Mouse (Mus musculus): ENCODE results near the gene Rbm48.
"Not testable (repeated sequence)": the region's sequence is repeated elsewhere in the genome, so short reads cannot be mapped to it uniquely, and the experiment has no call there.

The Rbm48 gene

DNA sequence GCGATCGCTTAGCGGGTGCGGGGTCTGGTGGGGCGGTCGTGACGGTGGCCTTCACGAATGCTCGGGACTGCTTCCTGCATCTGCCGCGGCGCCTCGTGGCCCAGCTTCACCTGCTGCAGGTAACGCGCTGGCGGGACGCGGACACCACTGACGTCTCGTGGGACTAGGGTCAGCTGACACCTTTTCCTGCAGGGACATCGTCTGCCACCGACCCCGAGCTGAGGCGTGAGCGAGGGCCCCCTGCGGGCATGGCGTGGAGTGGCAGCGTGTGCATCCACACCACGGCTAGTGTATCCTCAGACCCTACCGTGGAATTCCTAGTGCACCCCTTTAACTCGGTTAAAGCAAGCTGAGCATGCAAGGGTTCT lies at the start of gene Rbm48:
Gene Rbm48 (minus strand): TSS at position 187 of the 368 bp plus-strand sequence.
- DNase-seq (ENCODE audit: low spot score in 2 of 2), result peak; percentile 56 to 81

DNA sequence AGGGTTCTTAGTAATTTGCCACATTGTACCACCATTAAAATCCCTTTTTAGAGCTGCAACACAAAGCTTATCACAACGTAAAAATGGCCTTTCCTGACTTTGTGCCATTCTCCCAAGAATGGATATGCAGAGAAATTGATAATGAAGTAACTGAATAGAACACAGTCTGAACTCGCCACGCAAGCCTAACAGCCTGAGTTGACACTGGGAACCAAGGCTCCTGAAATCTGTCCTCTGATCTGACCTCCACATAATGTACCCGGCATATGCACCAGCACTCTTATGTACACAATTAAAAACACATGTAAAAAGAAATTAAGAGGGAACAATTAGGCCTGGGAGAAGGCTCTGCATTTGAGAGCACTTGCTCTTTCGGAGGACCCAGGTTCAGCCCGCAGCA lies 48.9 kb upstream of the Rbm48 start:
- DNase-seq (ENCODE audit: low spot score in 2 of 2), result no peak

DNA sequence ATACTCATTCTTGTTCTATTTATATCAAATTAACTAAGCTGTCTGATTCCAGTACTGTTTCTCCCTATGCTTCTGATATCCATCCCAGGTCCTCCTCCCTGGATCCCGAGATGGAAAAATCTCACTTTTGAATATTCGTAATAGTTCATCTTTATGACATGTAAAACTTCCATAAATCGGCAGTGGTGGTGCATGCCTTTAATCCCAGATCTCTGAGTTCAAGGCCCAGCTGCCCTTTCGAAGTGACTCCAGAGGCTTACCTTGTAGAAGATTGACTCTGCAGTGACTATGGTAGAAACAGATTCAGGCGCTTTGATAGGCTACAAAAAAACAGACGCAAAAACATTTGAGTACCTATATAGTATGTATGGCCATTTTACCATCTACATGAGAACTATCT lies 48.2 kb upstream of the Rbm48 start:
- DNase-seq (ENCODE audit: low spot score in 2 of 2), result no peak

- DNase-seq (ENCODE audit: low spot score in 2 of 2), result no peak
Measured at GRCm38 (mm10) chr5:3635286-3635685, 38.9 kb upstream of the Rbm48 start.

DNA sequence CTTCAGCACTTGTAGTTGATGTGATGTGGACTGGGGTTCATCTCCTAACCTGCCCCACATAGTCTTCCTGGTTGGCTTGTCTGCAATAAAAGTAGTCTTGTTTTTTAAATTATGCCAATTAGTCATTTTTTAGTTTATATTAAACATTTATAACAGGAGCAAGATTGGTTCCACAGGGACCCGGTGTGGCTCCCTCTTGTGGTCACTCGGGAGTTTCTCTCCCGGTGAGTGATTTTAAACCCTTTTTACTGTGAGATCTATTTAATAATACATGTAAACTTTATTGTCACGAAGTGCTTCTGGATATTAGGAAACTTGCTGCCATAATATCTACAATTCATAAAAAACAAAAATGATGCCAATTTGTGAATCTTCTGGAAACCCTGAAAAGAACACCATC lies 37.6 kb upstream of the Rbm48 start:
- DNase-seq (ENCODE audit: low spot score in 2 of 2), result peak in 1 of 2 experiments; percentile 12

- DNase-seq (ENCODE audit: low spot score in 2 of 2), result no peak
Measured at GRCm38 (mm10) chr5:3633315-3633714, 36.9 kb upstream of the Rbm48 start.

DNA sequence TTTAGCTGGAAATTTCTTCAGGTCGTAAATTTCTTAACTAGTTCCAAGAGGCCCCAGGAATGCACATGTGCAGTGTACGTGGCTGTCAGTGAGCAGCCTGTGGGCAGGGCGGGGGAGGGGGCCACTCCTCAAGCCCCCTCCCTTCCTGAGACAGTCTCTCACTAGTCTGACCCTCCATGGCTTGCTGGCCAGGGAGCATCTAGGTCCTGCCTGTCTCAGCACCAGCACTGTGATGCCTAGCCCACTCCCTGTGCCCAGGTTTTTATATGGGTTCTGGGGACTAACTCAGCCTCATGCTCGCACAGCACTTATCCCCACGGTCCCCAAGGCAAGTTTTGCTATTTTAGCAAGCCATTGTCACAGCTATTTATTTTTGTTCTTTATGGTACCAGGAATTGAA lies 35.9 kb upstream of the Rbm48 start:
- DNase-seq (ENCODE audit: low spot score in 2 of 2), result no peak

- no peak for DNase-seq (ENCODE audit: low spot score in 2 of 2)
Measured at GRCm38 (mm10) chr5:3631512-3632271, 35.3 kb upstream of the Rbm48 start.

- DNase-seq (ENCODE audit: low spot score in 2 of 2), result no peak
Measured at GRCm38 (mm10) chr5:3630055-3630454, 33.7 kb upstream of the Rbm48 start.

- DNase-seq (ENCODE audit: low spot score in 2 of 2), result no peak
Measured at GRCm38 (mm10) chr5:3620486-3620885, 24.1 kb upstream of the Rbm48 start.

DNA sequence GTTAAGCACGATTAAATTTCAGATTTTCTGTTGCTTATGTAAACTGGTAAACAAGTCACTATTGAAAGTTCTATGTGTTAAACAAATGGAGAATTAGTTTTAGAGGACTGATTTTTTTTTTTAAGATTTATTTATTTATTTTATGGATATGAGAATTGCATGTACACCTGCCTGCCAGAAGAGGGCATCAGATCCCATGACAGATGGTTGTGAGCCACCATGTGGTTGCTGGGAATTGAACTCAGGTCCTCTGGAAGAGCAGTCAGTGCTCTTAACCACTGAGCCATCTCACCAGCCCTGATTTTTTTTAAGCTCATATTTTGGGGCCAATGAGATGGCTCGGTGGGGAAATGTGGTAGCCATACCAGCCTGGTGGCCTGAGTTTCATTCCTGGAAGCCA lies 15.4 kb upstream of the Rbm48 start:
- DNase-seq (ENCODE audit: low spot score in 2 of 2), result not testable (repeated sequence)

GRCm38 (mm10) chr5:3609241-3609640 lies 12.9 kb upstream of the Rbm48 start:
- no peak for DNase-seq (ENCODE audit: low spot score in 2 of 2)

DNA sequence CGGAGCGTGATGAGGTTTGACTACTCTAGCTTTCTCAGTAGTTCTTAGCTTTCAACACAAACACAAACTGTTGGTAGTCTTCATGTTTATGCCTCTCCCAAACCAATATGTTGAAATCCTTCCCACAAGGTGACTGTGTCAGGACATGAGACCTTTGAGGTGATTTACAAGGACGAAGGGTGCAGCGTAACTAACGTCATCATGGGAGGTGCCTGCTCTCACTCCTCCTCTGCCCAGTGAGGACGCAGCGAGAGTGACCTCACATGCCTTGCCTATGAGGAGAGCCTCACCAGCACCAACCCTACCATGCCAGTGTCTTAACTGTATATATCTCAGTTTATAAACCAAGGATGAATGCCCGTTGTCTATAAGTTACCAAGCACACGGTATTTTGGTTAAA lies 10.7 kb upstream of the Rbm48 start:
- no peak for DNase-seq (ENCODE audit: low spot score in 2 of 2)

GRCm38 (mm10) chr5:3600790-3601189 lies 4.4 kb upstream of the Rbm48 start:
- DNase-seq (ENCODE audit: low spot score in 2 of 2), result no peak

- DNase-seq (ENCODE audit: low spot score in 2 of 2), result no peak
Measured at GRCm38 (mm10) chr5:3600298-3600697, 3.9 kb upstream of the Rbm48 start.

GRCm38 (mm10) chr5:3598766-3599165 lies 2.4 kb upstream of the Rbm48 start:
- DNase-seq (ENCODE audit: low spot score in 2 of 2), result no peak

GRCm38 (mm10) chr5:3597171-3597570 lies 786 bp upstream of the Rbm48 start:
- no peak for DNase-seq (ENCODE audit: low spot score in 2 of 2)

GRCm38 (mm10) chr5:3595693-3596398 lies 539 bp downstream of the Rbm48 start, which contains the start of gene Pex1:
Gene Pex1 (plus strand): TSS chr5:3596066.
- peak; percentile 92 to 95 for DNase-seq (ENCODE audit: low spot score in 2 of 2)

DNA sequence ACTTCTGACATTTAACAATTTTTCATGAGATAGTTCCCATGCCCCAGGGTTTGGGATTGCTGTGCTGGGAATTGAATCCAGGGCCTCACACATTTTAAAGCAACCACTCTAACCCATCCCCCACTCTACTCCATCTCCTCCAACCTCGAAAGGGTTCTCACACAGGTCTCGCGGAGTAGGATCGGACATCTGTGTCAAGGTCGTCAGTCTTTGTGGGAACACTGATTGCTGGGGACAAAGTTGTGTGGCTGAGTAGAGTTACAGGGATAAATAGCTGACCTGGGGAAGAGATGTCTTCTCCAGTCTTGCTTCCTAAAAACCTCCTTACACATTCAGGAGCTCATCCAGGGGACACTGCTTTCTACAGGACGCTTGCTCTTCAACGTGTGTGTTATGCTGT lies 17.3 kb downstream of the Rbm48 start:
- DNase-seq (ENCODE audit: low spot score in 2 of 2), result no peak

- no peak for DNase-seq (ENCODE audit: low spot score in 2 of 2)
Measured at GRCm38 (mm10) chr5:3577939-3578338, 18.4 kb downstream of the Rbm48 start.

DNA sequence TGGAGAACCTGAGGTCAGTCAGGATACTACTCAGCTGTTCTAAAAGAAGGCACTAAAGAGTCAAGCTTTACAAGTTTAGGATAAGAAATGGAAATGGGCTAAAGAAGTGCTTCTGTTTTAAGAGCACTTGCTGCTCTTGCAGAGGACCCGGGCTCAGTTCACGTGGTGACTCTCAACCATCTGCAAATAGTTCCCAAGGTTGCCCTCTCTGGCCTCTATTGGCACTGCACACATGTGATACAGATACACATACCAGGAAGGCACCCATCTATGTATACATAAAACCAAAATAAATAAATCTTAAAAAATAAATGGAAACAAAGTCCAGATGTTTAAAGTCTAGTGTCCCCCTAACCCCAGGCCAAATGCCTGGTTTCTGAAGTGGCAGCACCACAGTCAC lies 21.6 kb downstream of the Rbm48 start:
- no peak for DNase-seq (ENCODE audit: low spot score in 2 of 2)

DNA sequence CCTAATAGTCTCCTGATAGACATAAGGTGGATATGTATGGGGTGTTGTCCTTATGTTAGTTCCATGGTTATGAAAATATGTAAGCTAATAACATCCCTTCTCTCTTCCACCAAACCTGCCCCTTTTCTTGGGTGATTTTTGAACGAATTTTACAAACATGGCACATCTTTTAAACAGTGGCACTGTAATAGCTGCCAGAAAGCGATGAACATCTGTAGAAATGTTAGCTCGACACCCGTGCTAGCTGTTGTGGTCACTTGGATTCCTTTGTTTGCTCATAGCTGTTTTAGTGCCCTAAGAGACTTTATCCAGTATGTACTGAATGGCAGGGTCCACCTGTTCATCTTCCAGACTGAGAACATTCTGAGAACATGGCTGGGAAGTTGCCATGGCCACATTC lies 25.1 kb downstream of the Rbm48 start, which contains the start of gene 1700109H08Rik:
Gene 1700109H08Rik (plus strand): TSS at position 301 of the 400 bp plus-strand sequence.
- DNase-seq (ENCODE audit: low spot score in 2 of 2), result no peak

DNA sequence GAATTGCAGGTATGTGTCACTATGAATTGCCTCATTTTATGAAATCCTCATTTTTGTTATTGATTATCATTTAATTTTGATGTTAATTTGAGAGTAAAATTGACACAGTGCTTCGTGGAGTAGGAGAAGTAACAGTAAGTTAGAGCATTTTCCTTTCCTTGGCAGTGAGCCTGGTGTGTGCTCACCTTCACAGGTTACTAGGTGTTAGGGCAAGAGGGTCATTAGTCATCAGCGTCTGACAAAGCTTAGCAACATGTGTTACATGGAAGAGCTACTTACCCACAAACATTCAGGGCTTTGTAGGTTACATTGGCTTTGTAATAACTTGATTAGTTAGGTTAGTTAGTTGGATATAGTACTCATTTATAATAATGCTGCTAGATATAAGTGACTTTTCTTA lies 42.2 kb downstream of the Rbm48 start:
- no peak for DNase-seq (ENCODE audit: low spot score in 2 of 2)
